Mouse (Mus musculus): ENCODE data around the gene Gdpd2.
A peak's percentile ranks its signal among the peaks of the same experiment; 100 is the strongest.

The Gdpd2 gene

DNA sequence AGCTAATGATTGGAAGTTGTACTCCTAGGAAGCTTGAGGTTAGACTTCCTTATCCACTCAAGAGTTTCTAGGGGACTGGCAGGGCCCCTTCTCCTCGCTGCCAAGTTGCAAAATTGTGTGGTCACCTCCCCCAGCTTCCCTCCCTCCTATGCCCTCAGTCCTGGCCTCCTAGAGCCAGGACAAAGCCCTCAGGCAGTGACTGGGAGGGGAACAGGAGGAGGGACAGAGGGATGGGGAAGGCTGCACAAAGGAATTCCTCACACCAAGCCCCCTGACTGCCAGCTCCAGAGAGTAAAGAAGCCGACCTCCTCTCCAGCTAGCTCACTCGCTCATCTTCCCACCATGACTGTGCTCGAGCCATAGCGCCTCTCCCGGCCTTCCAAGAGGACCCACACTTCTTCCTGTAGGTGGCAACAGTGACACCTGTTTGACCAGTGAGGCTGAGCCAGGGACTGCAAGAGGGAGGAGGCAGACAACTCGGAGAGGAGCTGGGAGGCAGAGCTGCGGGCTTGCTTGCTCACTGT, at the start of gene Gdpd2:
Gene Gdpd2, plus strand, starts transcription at position 209 of the 524 bp plus-strand sequence.
- DNase-seq (ENCODE audit: low spot score), result peak; percentile 23

DNA sequence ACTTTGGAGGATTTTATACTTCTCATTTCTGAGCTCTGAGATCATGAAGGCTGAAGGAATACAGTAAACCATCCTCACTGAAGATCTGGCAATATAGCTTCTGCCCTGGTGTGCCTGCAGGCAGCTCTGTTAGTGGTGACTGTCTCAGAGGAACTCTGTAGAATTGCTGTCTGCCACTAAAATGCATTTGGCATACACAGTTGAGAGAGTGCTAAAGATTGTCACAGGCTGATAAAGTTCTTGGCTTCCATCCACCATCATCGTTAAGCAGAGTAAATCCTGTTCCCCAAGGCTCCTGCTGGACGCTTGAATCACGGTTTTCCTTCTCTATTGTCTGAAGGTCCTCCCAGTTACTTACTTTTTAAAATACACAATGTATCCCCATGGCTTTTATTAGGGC, 43.1 kb upstream of the Gdpd2 start:
- DNase-seq (ENCODE audit: low spot score), result no peak

DNA sequence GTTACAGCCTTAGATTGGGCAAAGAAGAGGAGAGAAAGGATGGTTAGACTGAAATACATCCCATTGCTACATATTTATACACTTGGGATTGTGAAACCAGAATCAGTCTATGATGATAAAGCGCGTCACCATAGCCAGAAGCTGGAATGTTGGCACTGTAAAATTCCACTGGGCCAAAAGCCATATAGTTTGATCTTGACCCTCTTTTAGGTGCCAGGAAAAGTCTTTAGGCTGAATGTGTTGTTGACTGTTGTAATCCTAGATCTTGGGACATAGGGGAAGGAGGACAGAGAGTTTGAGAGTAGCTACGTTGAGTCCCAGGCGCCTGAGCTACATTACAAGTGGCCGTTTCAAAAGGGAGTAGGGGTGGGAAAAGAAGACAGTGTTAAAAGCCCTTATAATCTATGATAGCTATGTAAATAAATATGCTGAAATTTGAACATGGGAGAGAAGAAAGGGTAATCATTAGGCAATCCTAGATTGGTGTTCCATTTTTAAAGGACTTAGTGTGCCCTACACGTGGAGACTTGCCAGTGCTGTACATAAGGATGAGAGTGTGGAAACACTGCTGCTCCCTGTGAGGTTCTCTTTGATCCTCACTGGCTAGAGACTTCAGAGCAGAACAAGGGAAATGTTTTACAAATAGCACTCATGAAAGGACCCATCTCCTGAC, 42.2 kb upstream of the Gdpd2 start:
- no peak for DNase-seq (ENCODE audit: low spot score)

DNA sequence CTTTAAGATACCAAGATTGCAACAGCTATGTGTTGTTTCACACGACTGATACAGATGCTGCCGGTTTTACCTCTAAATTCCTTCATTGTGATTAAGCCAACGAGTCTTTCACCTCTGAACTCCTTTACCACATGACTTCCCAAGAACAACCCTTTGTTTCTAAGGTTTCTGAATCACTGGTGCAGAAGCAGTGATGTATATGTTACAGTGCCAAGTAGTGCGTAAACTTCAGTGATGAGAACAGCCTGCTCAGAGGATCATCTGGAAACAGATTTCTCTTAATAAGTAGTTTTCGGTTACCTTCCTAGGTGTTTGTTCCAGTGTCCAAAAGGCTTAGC, 41.7 kb upstream of the Gdpd2 start:
- no peak for DNase-seq (ENCODE audit: low spot score)

DNA sequence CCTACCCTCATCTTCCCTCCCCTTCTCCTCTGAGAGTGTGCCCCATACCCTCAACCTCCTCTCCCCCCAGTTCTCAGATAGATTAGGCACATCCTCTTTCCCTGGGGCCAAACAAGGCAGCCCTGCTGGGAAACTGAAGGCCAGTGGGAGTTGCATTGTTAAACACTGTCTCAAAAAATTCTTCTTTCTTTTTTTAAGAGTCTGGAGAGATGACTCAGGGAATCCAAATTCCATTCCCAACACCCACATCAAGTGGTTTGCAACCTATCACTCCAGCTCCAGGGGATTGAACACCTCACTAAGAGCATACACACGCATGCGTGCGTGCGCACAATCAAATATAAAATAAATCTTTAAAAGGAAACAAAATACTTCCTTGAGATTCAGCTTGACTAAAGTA, 32.9 kb upstream of the Gdpd2 start:
- DNase-seq (ENCODE audit: low spot score), result no peak

DNA sequence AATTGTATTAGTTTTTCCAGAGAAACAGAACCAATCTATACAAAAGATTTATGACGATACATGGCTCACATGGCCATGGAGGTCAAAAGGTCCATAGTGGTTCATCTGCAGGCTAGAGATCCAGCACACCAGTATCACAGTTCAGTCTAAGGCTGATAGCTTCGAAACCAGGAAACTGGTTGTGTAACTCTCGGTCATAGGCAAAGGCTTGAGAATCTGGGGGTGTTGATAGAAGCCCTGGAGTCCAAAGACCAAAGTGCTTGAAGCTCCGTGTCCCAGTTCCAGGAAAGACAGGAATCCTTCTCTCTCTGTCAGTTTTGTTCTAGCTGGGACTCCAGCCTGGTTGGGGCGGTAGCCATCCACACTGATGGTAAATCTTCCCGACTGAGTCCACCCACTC, 21.6 kb upstream of the Gdpd2 start:
- DNase-seq (ENCODE audit: low spot score), result no peak

DNA sequence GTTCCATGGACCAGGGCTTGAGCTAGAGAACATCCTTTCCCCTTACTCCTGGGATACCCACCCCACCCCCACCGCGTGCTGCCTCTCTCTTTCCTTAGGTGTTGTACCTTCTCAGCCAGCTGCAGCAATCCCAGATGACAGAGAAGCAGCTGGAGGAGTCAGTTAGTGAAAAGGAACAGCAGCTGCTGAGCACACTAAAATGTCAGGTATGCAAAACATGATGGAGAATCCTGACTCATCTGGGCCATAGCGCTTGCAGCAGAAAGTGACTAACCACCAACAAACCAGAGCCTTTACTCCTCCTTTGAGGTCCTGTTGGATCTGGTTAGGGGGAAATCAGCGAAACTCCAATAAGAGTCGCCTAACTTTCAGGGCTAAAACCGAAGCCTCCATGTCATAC, 13.5 kb upstream of the Gdpd2 start:
- DNase-seq (ENCODE audit: low spot score), result no peak

DNA sequence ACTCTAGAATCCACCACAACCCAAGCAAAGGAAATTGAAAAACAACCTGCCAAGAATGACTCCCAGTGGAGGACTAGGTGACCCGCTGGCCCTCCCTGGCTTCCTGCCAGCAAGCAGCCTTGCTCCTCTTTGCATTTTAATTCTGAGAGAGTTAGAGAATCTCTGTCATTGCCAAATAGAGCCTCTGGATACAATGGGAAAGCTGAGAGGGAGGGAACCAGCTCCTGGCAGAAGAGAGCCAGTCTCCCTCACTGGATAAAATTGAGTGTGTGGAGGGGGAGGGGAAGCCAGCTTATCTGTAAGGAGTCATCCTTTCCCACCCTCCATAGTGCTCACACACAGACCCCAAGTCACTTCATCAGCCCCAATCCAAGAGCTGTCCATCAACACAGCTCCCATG, 726 bp upstream of the Gdpd2 start:
- peak; percentile 27 for DNase-seq (ENCODE audit: low spot score)

DNA sequence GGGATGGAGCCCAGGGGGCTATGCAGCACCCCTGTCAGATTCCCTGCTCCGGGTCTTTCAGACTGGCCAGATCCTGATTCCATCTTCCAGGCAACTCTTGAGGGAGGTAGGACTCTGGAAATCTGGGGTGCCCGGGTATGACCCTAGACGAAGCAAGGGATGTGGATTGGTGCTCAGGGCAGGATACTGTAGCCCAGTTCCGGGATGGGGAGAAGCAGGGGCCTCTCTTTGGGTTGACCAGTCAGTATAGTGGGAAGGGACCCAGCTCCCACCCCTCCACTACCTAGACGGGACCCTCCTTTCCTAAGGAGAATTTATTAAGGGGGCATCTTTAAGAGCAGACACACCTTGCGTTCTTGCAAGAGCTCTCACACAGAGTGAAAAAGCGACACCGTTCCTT, 593 bp downstream of the Gdpd2 start:
- DNase-seq (ENCODE audit: low spot score), result no peak

DNA sequence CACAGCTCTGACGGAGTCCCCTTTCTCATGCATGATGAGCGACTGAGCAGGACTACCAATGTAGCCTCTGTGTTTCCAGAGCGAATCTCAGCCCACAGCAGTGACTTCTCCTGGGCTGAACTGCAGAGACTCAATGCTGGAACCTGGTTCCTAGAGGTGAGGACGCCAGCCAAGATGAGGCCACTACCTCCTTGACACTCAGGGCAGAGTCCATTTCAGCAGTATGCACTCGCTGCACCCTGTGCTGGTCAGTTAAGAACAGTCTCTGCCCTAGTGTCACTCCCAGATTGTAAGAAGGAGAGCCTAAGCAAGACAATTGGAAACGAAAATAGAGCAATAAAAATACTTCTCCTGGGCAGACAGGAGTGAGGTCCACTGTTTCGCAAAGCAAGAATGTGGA, 4.7 kb downstream of the Gdpd2 start:
- no peak for DNase-seq (ENCODE audit: low spot score)

DNA sequence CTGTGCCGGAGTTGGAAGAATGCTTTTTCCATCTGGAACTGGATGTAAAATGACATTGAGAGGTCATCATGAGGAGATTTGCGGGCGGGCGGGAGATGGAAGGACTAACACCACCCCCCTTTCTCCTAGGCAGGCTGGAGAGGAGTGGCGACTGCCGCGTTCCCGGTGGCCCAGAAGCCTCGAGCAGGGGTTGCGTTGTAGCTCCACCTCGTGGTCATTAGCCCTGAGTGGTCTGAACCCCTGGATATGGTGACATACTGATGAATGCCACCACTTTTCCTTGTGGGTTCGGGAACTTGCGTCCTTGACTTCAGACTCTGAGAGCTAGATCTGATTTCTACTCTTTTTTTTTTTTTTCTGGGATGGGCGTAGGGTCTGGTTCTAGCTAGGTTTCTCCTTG, 9.2 kb downstream of the Gdpd2 start:
- DNase-seq (ENCODE audit: low spot score), result no peak

DNA sequence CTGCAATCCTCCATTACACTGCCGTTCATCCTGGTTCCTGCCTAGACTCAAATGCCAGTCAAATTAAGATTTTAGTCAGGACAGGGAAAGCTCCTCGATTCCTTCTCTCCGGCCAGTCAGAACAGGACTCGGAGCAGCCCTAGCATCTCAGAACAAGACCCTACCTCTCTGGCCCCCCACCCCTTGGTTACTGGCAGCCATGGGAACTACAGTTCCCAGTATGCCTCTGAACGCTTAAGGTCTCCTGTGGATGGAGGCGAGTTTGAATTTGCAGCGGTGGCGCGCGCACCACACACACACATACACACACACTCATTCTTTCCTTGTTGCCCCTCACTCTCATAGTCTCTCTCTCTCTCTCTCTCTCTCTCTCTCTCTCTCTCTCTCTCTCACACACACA, 9.8 kb downstream of the Gdpd2 start:
- DNase-seq (ENCODE audit: low spot score), result no peak

DNA sequence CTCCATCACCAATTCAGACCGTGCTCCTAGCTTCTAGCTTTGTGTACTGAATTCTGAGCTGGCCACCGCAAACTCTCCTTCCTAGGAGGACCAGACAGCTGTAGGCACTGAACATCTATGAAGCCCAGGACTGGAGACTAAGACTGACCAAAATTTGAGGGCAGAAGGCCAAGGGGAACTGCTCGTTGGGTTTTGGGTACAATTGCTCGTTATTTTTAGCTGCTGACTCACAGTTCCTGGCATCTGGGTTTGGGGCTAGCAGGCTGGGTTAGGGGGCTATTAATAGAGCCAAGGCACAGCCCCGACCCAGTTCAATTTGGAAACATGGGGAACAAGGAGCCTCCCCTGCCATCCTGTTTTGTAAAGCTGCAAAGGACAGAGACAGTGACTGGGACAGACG, 11.1 kb downstream of the Gdpd2 start:
- no peak for DNase-seq (ENCODE audit: low spot score)

DNA sequence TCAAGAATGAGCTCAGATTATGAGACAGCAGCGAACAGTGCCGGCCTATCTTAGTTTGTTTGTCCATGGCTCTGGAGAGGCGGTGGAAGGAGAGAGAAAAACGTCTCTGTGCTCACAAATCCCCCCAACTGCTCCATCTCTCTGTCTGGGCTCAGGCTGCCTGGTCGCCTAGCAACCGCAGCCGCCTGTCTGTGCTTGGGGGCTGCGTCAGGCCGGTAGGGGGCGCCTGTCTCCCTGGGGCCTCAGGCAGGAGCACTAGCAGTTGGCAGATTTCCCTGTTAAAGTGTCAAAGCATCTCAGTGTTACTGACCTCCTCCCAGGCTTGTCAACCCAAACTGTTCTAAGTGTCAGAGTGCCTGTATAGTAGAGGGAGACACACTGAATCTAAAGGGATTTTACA, 12.3 kb downstream of the Gdpd2 start:
- DNase-seq (ENCODE audit: low spot score), result peak; percentile 50

DNA sequence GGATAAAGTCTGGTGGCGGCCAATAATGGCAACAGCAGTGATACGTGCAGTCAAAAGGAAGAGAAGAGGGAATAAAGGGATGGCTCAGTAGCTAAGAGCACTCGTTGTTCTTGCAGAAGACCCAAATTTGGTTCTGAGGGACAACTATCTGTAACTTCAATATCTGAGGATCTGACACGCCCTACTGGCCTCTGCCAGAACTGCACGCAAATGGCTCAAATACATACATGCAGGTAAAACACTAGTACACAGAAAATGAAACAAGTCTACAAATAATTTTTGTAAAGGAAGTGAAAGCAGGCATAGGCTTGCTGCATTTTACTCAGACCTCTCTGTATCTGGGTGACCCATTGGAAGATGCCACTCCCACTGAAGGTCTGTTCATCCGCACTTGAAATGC, 36.2 kb downstream of the Gdpd2 start:
- DNase-seq (ENCODE audit: low spot score), result no peak

DNA sequence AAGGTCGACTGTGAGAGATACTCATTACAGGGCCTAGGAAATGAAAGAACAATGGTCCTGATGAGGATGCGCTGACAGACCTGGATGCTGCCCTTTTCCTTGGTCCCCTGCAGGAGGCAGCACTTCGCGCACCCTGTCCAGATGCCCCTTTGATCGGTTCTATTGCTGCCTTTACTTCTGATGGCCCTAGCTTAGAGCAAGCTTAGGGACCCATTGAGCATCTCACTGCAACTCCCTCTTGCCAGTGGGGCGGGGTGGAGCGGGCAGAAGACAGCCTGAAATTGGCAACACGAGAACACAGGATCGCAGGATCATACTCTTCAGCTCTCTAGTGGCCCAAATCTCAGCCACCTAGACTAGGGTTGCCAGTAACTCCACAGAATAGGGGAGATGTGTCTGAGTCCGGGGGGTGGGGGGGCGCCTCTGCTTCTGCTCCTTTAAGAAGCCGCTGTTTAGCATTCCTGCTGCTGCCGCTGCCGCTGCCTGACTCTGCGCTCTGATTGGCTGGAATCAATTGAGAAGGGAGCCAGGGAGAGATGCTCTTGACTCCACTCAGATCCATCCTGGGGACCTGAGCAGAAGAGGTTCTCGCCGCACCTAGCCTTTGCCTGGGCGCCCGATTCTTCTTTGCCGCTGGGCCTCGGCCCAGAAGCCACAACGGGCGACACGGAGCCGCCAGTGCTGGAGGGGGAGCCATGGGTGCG, 37.7 kb downstream of the Gdpd2 start, which contains the start of gene Dlg3:
Gene Dlg3, plus strand, starts transcription at position 542 of the 704 bp plus-strand sequence.
- peak; percentile 6 for DNase-seq (ENCODE audit: low spot score)

DNA sequence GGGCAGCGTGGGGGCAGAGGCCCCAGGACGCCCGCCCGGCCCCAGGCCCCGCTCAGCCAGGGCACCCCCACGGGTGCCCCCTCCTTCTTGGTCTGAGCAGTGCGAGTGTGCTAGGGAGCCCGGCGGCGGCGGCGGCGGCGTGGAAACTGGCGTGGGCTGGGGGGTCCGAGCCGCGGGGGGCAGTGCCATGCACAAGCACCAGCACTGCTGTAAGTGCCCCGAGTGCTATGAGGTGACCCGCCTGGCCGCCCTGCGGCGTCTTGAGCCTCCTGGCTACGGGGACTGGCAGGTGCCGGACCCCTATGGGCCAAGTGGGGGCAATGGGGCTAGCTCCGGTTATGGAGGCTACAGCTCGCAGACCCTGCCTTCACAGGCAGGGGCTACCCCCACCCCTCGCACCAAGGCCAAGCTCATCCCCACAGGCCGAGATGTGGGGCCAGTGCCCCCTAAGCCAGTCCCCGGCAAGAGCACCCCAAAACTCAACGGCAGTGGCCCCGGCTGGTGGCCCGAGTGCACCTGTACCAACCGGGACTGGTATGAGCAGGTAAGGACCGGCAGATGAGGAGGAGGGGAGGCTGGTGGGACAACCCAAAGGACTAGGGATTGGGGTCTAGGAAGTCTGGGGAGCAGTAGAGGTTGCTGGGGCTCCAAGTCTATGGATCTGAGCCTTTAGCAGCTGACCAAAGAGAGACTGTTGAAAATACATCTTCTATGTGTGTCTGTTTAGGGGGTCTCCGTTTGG, 38.4 kb downstream of the Gdpd2 start:
- DNase-seq (ENCODE audit: low spot score), result no peak

DNA sequence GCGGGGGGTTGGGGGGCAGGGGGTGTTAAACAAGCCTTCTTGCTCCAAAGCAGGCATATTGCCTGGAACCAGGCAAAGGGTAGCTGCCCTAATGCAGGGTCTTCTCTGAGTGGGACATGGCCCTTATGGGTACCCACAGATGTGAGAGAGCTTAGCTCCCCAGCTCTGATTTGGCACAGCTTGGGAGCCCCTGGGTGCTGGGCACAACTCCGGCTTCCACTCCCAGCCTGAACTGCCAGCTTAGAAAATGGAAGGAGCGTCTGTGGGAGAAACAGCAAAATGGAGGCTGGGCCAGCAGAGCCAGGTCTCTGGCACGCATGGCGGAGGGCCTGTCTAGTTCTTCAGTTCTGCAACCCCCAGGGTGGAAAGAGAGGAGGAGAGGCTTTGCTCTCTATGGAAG, 39.6 kb downstream of the Gdpd2 start:
- DNase-seq (ENCODE audit: low spot score), result no peak

DNA sequence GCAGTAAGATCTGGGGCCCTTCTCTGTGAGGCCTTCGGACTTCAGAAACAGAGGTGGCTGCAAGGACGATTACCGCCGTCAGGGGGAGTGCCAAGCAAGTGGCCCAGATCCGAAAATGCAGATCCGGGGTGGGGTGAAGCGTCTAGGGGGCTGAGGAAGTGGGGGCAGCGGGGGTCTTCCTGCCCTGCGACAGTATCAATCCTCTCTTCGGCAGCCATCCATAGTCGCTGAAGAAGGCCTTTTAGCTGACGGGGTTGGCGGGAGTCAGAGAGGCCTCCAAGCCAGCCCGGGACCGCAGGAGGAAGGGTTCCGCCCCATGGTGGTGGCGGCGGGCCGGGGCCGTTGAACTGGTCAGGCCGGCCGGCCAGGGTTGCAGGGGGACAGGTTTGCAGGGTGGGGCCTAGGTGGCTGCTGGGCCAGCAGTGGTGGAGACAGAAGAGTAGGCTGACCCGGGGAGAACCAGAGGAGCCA, 44.7 kb downstream of the Gdpd2 start:
- peak; percentile 44 for DNase-seq (ENCODE audit: low spot score)

DNA sequence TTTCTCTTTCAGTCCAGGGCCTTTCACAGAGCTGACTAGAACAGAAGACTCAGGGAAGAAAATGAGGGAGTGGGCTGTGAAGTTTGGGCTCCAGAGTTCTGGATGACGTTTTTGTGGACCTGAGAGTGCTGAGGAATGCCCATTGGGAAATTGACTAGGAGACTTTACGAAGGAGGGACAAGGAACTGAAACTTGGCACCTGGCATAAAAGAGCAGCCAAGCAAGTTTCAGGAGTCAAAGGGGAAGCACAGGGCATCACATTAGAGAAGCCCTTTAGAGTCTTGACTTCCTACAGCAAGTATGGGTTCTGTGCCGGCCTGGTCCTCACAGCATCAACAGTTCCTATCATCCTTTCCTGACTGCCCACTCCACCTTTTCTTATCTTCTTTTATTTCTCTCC, 45.7 kb downstream of the Gdpd2 start:
- DNase-seq (ENCODE audit: low spot score), result no peak

DNA sequence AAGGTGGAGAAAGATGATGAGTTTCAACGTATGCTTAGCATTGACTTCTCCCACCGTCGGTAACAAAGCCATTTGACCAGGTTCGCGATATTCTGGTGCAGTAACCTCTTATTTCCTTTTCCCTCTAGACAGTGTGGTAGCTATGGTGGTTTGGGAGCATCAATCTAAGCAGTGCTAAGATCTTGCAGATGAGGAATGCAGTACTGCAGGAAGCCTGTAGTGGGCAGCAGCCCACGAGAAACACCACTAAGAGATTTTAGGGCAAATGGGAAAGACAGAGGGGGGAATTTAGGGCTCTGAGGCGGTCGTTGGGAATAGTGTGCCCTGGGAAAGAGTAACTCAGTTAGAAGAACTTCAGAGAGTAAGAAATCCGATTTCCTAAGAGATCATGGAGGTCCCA, 46.8 kb downstream of the Gdpd2 start:
- DNase-seq (ENCODE audit: low spot score), result no peak

DNA sequence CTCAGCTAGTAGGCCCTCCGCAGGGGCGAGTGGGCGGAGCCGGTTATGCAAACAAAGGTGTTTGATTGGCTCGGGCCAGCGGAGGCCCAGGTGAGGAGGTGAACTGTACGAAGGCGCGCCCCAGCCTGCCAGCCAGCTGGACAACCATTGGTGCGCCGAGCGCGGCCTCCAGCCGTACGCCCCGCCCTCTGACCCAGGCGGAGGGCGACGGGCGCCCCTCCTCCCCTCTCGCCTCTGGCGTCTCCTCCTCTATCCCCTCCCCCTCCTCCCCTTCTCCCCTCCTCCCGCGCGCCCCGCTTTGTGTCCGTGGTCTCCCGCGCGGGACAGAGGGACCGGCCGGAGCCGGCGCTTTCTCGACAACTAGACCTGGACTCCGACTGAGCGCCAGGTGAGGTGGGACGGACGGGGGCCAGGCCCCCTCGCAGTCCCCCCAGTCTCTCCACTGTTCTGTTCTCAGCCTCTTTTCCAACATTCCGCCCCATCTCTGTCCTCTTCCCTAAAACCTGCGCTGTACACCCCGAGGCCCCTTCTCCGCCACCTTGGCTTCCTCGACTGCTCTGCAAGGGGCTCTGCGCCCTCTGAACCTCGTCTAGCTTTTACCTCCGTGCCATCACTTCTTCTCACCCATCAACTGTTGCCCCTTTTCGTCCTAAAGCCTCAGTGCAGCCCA, 47.4 kb downstream of the Gdpd2 start:
- peak; percentile 84 for DNase-seq (ENCODE audit: low spot score)

Measured in testis, postnatal 14 days (tissue).